In genomic region chr1:153280411-153280810, GRCm38 (mm10) we compare ENCODE assay signal across 15 mouse cellular contexts. TPM values are rescaled to one million over a fixed set of nuclear protein-coding genes. Genes with fewer than 3 reads are reported as not detected.
A peak's percentile ranks its signal among the peaks of the same experiment; 100 is the strongest.
DNase-seq lines count a peak whose midpoint lies in the region; ATAC-seq and TF ChIP-seq lines count a peak whose summit lies in the region.
"Had no signal": no experiment of that assay in that cellular context is flagged by ENCODE, and none has a peak within 500 bp of the region (broad histone marks: within the 10 kb centered on the region; RNA-seq: fewer than 3 reads in every experiment).

No protein-coding gene starts in this region.

- H3K27ac ChIP-seq in left cerebral cortex, adult 2 months, result peak overlapping the region; percentile 32; the same call in 1 of the 2 replicates
- H3K27ac ChIP-seq in heart, embryonic 11.5 days (ENCODE audit: low read depth, low read length), result peak overlapping the region; percentile 86
- H3K27ac ChIP-seq: embryonic facial prominence, embryonic 13.5 days; forebrain, embryonic 13.5 days; hindbrain, embryonic 12.5 days had no signal

- no peaks in the 10 kb centered on the region for H3K36me3 ChIP-seq in heart, embryonic 11.5 days (ENCODE audit: control insufficient read depth, insufficient read depth, low read length)
- H3K36me3 ChIP-seq: embryonic facial prominence, embryonic 13.5 days; hindbrain, embryonic 12.5 days had no signal

- TF ChIP-seq CTCF in left cerebral cortex, adult 2 months (IDR thresholded peaks at IDR 0.05), result no peak

- no peaks in the 10 kb centered on the region for H3K27me3 ChIP-seq in heart, embryonic 11.5 days (ENCODE audit: control insufficient read depth, insufficient read depth, low read length)
- H3K27me3 ChIP-seq: embryonic facial prominence, embryonic 13.5 days; forebrain, embryonic 13.5 days; hindbrain, embryonic 12.5 days had no signal

- 21% methylated on average over 5 of the region's 5 CpGs for WGBS in heart, embryonic 11.5 days (ENCODE audit: insufficient replicate concordance)

- peak; percentile 38 to 60 for DNase-seq in cerebellum, postnatal 14 days
- no peak for DNase-seq in cerebellum, adult 11-12 months
- no peak for DNase-seq in left cerebral cortex, adult 2 months (ENCODE audit: extremely low spot score in 1 of 2, low spot score in 2 of 2)
- no peak for DNase-seq in left cerebral cortex, postnatal 4 days
- DNase-seq in right cerebral cortex, postnatal 10 days (ENCODE audit: low spot score in 2 of 2), result peak; percentile 51 to 62
- no peak for DNase-seq in thymus, postnatal 0 days (ENCODE audit: low spot score)
- DNase-seq in Muller cell, postnatal 12 days (ENCODE audit: inconsistent ontology term), result no peak
- DNase-seq: cerebellum, adult 9-10 months; kidney, adult 8-10 months; lung, postnatal 36 days; midbrain, embryonic 14.5 days had no signal

- peak overlapping the region; percentile 51 for H3K4me2 ChIP-seq in heart, embryonic 11.5 days
- H3K4me2 ChIP-seq: embryonic facial prominence, embryonic 13.5 days; forebrain, embryonic 13.5 days; hindbrain, embryonic 12.5 days had no signal

- H3K4me1 ChIP-seq in heart, embryonic 11.5 days (ENCODE audit: control insufficient read depth, insufficient read depth, low read length), result peaks cover 38% of the 10 kb centered on the region

- ATAC-seq in heart, embryonic 11.5 days (replicated peaks; ENCODE audit: insufficient number of reproducible peaks, low FRiP score, low TSS enrichment), result no peak
- ATAC-seq: forebrain, embryonic 13.5 days had no signal

- no peaks in the 10 kb centered on the region for H3K9me3 ChIP-seq in heart, embryonic 11.5 days (replicated peaks; ENCODE audit: control insufficient read depth, low read length)
- H3K9me3 ChIP-seq: embryonic facial prominence, embryonic 13.5 days; forebrain, embryonic 13.5 days; hindbrain, embryonic 12.5 days had no signal

- intact Hi-C loops in left cerebral cortex, adult 2 months (cut with DNase I), result no loop called here
- intact Hi-C loops in left cerebral cortex, postnatal 4 days (cut with DNase I), result no loop called here

- H3K9ac ChIP-seq in heart, embryonic 11.5 days (ENCODE audit: low read depth, low read length), result no peak overlapping the region
- H3K9ac ChIP-seq: embryonic facial prominence, embryonic 13.5 days; forebrain, embryonic 13.5 days; hindbrain, embryonic 12.5 days had no signal

- no peak overlapping the region for H3K4me3 ChIP-seq in left cerebral cortex, adult 2 months
- H3K4me3 ChIP-seq in heart, embryonic 11.5 days (ENCODE audit: low read depth, low read length), result no peak overlapping the region
- H3K4me3 ChIP-seq: embryonic facial prominence, embryonic 13.5 days; forebrain, embryonic 13.5 days; hindbrain, embryonic 12.5 days had no signal

RNA-seq across cellular contexts. Expression of gene Lamc1, which starts 52.2 kb away (rescaled TPM):
- 10 to 100 TPM; 22.0 to 26.4 TPM for total RNA-seq in left cerebral cortex, adult 2 months (2021)
- 10 to 100 TPM; 41.9 to 46.2 TPM for total RNA-seq in left cerebral cortex, postnatal 4 days (2021)
- polyA plus RNA-seq in heart, embryonic 11.5 days (2014; fragmentation: Nextera tagmentation; extraction: Ambion mirVana), result 87.6 and 98.2 TPM in 2 replicates
- 14.4 and 14.5 TPM in 2 replicates for polyA plus RNA-seq in thymus, postnatal 0 days (2015; fragmentation: Nextera tagmentation; extraction: Ambion mirVana)

Comparison
In these comparisons a context has a peak if more than half of its experiments do, and no peak if none do; other contexts are left out.
1. DNase-seq: peak in cerebellum, postnatal 14 days (2 of 2) and right cerebral cortex, postnatal 10 days (2 of 2); none in cerebellum, adult 11-12 months (single experiment), left cerebral cortex, adult 2 months (0 of 2), left cerebral cortex, postnatal 4 days (single experiment), thymus, postnatal 0 days (single experiment) and Muller cell, postnatal 12 days (single experiment).